Mouse (Mus musculus): ENCODE results near the gene Sox10. TPM values are rescaled to one million over a fixed set of nuclear protein-coding genes. Genes with fewer than 3 reads are reported as not detected.

The Sox10 gene
- polyA plus RNA-seq, 1 experiment from 2014 or later, result 3.6 TPM

DNA sequence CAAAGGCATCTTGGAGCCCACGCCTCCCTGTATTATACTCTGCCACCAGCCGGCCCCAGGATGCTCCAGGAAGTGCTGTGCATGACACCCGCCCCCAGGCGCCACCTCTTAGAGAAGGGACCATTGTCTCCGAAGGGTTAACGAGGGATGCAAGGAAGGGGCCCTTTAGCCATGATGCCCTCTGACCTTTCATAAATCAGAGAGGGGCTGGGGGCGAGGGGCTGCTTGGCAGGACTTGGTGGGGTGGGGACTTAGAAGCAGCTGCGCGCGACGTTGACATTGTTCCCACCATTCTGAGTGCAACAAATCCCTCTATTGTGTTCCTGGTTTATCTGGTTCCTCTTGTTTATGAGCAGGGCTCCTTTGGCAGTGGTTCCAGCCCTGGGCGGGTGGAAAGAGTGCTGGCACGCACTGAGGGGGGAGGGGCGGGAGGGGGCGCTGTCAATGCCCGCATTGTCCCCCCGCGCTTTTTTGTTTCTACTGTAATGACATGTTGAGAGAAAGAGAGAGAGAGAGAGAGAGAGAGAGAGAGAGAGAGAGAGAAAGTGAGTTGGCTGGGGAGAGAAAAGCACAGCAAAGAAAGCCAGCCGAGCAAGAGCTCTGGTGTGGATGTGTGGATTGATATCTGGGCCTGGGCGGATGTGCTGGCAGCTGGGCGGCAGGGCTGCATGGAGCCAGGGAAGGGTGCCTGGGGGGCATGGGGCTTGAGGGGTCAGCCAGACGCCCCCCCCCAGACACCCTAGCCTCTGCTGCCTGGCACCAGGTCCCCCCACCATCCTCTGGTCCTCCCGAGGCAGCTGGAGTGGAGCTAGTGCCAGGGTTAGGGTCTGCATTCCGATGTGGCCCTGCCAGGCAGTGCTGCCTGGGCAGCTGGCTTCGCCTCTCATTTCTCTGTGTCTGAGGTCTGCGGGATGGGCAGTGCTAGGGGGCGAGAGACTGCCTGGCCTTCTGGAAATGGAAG lies 28.1 kb upstream of the Sox10 start:
- WGBS, result 32% methylated on average over 27 of the region's 27 CpGs
- DNase-seq (ENCODE audit: low spot score) (peak; percentile 52), ATAC-seq (ENCODE audit: low FRiP score, low TSS enrichment) (peak; percentile 49; the same call in 1 of the 2 replicates)
- no peak for TF ChIP-seq CTCF (IDR thresholded peaks at IDR 0.05; ENCODE audit: low read depth)
- no peak for TF ChIP-seq EP300 (optimal IDR thresholded peaks at IDR 0.05)
- Histone ChIP-seq H3K9me3 (ENCODE audit: control insufficient read depth, low read length) (no peaks in the 10 kb centered on the region), H3K9ac (ENCODE audit: low read length) (peak overlapping the region; percentile 35; the same call in 1 of the 2 replicates), H3K27ac (replicated peaks) (peak overlapping the region; percentile 70), H3K36me3 (ENCODE audit: control insufficient read depth, insufficient read depth, low read length) (no peaks in the 10 kb centered on the region), H3K4me2 (replicated peaks; ENCODE audit: low read depth) (peak overlapping the region; percentile 29), H3K4me1 (replicated peaks; ENCODE audit: control insufficient read depth, insufficient read depth) (0 out of 2 replicates have a peak, but pooled peaks cover 2% of the 10 kb centered on the region), H3K4me3 (ENCODE audit: low read depth, low read length) (no peak overlapping the region), H3K27me3 (ENCODE audit: control insufficient read depth, insufficient read depth, low read length) (no peaks in the 10 kb centered on the region)

- no peak for TF ChIP-seq EP300 (optimal IDR thresholded peaks at IDR 0.05)
- TF ChIP-seq CTCF (IDR thresholded peaks at IDR 0.05; ENCODE audit: low read depth), result 0 out of 2 replicates have a peak, but pooled peaks have one; percentile 1
- Histone ChIP-seq H3K4me2 (replicated peaks; ENCODE audit: low read depth) (no peak overlapping the region), H3K4me3 (ENCODE audit: low read depth, low read length) (no peak overlapping the region), H3K9me3 (ENCODE audit: control insufficient read depth, low read length) (no peaks in the 10 kb centered on the region), H3K27me3 (ENCODE audit: control insufficient read depth, insufficient read depth, low read length) (no peaks in the 10 kb centered on the region), H3K4me1 (replicated peaks; ENCODE audit: control insufficient read depth, insufficient read depth) (0 out of 2 replicates have a peak, but pooled peaks cover 2% of the 10 kb centered on the region), H3K27ac (replicated peaks) (peak overlapping the region; percentile 3; the same call in 1 of the 2 replicates), H3K9ac (ENCODE audit: low read length) (no peak overlapping the region), H3K36me3 (ENCODE audit: control insufficient read depth, insufficient read depth, low read length) (no peaks in the 10 kb centered on the region)
- 78% methylated on average over 6 of the region's 6 CpGs for WGBS
- no peak for DNase-seq (ENCODE audit: low spot score)
- ATAC-seq (ENCODE audit: low FRiP score, low TSS enrichment), result no peak
Observed at GRCm38 (mm10) chr15:79192450-79192849, 27.4 kb upstream of the Sox10 start.

DNA sequence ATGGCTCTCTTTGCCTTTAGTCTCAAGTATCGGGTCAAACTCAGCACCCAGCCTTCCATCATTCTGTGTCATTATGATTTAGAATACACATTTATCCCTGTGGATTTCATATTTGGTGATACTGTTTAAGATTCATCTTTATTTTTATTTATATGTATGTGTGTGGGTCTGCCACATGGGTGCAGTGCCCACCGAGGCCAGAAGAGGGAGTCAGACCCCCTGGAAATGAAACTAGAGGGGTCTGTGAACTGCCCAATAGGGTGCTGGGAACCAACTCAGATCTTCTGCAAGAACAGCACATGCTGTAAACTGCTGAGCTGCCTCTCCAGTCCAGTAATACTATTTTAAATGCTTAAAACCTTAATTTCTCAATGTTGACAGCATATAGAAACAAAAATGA lies 26.4 kb upstream of the Sox10 start:
- Histone ChIP-seq H3K36me3 (ENCODE audit: control insufficient read depth, insufficient read depth, low read length) (no peaks in the 10 kb centered on the region), H3K4me1 (replicated peaks; ENCODE audit: control insufficient read depth, insufficient read depth) (0 out of 2 replicates have a peak, but pooled peaks cover 2% of the 10 kb centered on the region), H3K9me3 (ENCODE audit: control insufficient read depth, low read length) (no peaks in the 10 kb centered on the region), H3K9ac (ENCODE audit: low read length) (no peak overlapping the region), H3K27me3 (ENCODE audit: control insufficient read depth, insufficient read depth, low read length) (no peaks in the 10 kb centered on the region), H3K27ac (replicated peaks) (no peak overlapping the region), H3K4me2 (replicated peaks; ENCODE audit: low read depth) (no peak overlapping the region), H3K4me3 (ENCODE audit: low read depth, low read length) (no peak overlapping the region)
- TF ChIP-seq CTCF (IDR thresholded peaks at IDR 0.05; ENCODE audit: low read depth) (no peak), EP300 (optimal IDR thresholded peaks at IDR 0.05) (no peak)
- WGBS, result 93% methylated on average over 2 of the region's 2 CpGs
- ATAC-seq (ENCODE audit: low FRiP score, low TSS enrichment), result no peak
- DNase-seq (ENCODE audit: low spot score), result no peak

- TF ChIP-seq CTCF (IDR thresholded peaks at IDR 0.05; ENCODE audit: low read depth), result no peak
- no peak for TF ChIP-seq EP300 (optimal IDR thresholded peaks at IDR 0.05)
- no peak overlapping the region for H3K4me3 ChIP-seq (ENCODE audit: low read depth, low read length)
- no peak for DNase-seq (ENCODE audit: low spot score)
- no peaks in the 10 kb centered on the region for H3K9me3 ChIP-seq (ENCODE audit: control insufficient read depth, low read length)
- no peak overlapping the region for H3K9ac ChIP-seq (ENCODE audit: low read length)
- WGBS, result 90% methylated on average over 8 of the region's 8 CpGs
- H3K27ac ChIP-seq (replicated peaks), result no peak overlapping the region
- H3K4me1 ChIP-seq (replicated peaks; ENCODE audit: control insufficient read depth, insufficient read depth), result no peaks in the 10 kb centered on the region
- no peak overlapping the region for H3K4me2 ChIP-seq (replicated peaks; ENCODE audit: low read depth)
- no peak for ATAC-seq (ENCODE audit: low FRiP score, low TSS enrichment)
- no peaks in the 10 kb centered on the region for H3K36me3 ChIP-seq (ENCODE audit: control insufficient read depth, insufficient read depth, low read length)
- no peaks in the 10 kb centered on the region for H3K27me3 ChIP-seq (ENCODE audit: control insufficient read depth, insufficient read depth, low read length)
Observed at GRCm38 (mm10) chr15:79187819-79188218, 22.8 kb upstream of the Sox10 start.

- 40% methylated on average over 10 of the region's 10 CpGs for WGBS
- no peak overlapping the region for H3K9ac ChIP-seq (ENCODE audit: low read length)
- no peak overlapping the region for H3K4me3 ChIP-seq (ENCODE audit: low read depth, low read length)
- no peaks in the 10 kb centered on the region for H3K4me1 ChIP-seq (replicated peaks; ENCODE audit: control insufficient read depth, insufficient read depth)
- no peak overlapping the region for H3K27ac ChIP-seq (replicated peaks)
- no peaks in the 10 kb centered on the region for H3K27me3 ChIP-seq (ENCODE audit: control insufficient read depth, insufficient read depth, low read length)
- no peak overlapping the region for H3K4me2 ChIP-seq (replicated peaks; ENCODE audit: low read depth)
- no peaks in the 10 kb centered on the region for H3K36me3 ChIP-seq (ENCODE audit: control insufficient read depth, insufficient read depth, low read length)
- DNase-seq (ENCODE audit: low spot score) (no peak), ATAC-seq (ENCODE audit: low FRiP score, low TSS enrichment) (no peak)
- H3K9me3 ChIP-seq (ENCODE audit: control insufficient read depth, low read length), result no peaks in the 10 kb centered on the region
- TF ChIP-seq EP300 (optimal IDR thresholded peaks at IDR 0.05), result no peak
- TF ChIP-seq CTCF (IDR thresholded peaks at IDR 0.05; ENCODE audit: low read depth), result no peak
Observed at GRCm38 (mm10) chr15:79185213-79185612, 20.2 kb upstream of the Sox10 start.

GRCm38 (mm10) chr15:79176905-79177304 lies 11.9 kb upstream of the Sox10 start:
- 59% methylated on average over 6 of the region's 6 CpGs for WGBS
- peak; percentile 42; the same call in 1 of the 2 replicates for ATAC-seq (ENCODE audit: low FRiP score, low TSS enrichment)

More at GRCm38 (mm10) chr15:79176905-79177304, 11.9 kb upstream of the Sox10 start:
- TF ChIP-seq EP300 (optimal IDR thresholded peaks at IDR 0.05), result no peak
- no peak for TF ChIP-seq CTCF (IDR thresholded peaks at IDR 0.05; ENCODE audit: low read depth)
- DNase-seq (ENCODE audit: low spot score), result no peak
- H3K4me1 ChIP-seq (replicated peaks; ENCODE audit: control insufficient read depth, insufficient read depth), result no peaks in the 10 kb centered on the region
- no peak overlapping the region for H3K4me2 ChIP-seq (replicated peaks; ENCODE audit: low read depth)
- no peaks in the 10 kb centered on the region for H3K27me3 ChIP-seq (ENCODE audit: control insufficient read depth, insufficient read depth, low read length)
- no peaks in the 10 kb centered on the region for H3K9me3 ChIP-seq (ENCODE audit: control insufficient read depth, low read length)
- no peak overlapping the region for H3K4me3 ChIP-seq (ENCODE audit: low read depth, low read length)
- H3K36me3 ChIP-seq (ENCODE audit: control insufficient read depth, insufficient read depth, low read length), result no peaks in the 10 kb centered on the region
- H3K9ac ChIP-seq (ENCODE audit: low read length), result no peak overlapping the region
- no peak overlapping the region for H3K27ac ChIP-seq (replicated peaks)
